In the genomic region with DNA sequence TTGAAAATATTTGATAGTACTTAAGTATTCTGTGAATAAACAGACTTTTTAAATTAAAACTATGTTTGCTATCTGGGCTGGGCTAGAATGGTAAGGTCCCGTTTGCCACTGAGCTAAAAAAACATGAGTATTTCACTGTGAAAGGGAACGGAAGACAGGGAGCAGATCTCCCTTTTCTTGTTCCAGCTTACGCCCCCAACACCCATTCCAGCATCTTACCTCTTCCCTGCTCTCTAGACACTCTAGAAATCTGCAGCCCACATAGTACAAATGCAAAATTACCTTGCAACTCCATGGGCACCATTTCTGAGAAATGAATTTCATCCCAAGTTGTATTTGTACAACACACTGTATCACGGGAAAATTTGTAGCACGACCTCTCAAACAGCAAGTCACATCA, we compare ENCODE assay signal across 30 mouse cellular contexts. TPM values are rescaled to one million over a fixed set of nuclear protein-coding genes. Genes with fewer than 3 reads are reported as not detected.
"Had no signal": no experiment of that assay in that cellular context is flagged by ENCODE, and none has a peak within 500 bp of the region (broad histone marks: within the 10 kb centered on the region; RNA-seq: fewer than 3 reads in every experiment).

No protein-coding gene starts in this region.

- H3K9me3 ChIP-seq: embryonic facial prominence, embryonic 10.5 days; embryonic facial prominence, embryonic 12.5 days; embryonic facial prominence, embryonic 13.5 days; embryonic facial prominence, embryonic 15.5 days; forebrain, embryonic 10.5 days; forebrain, embryonic 12.5 days; forebrain, embryonic 13.5 days; forebrain, embryonic 15.5 days had no signal

- H3K36me3 ChIP-seq: embryonic facial prominence, embryonic 10.5 days; embryonic facial prominence, embryonic 12.5 days; embryonic facial prominence, embryonic 13.5 days; embryonic facial prominence, embryonic 15.5 days; forebrain, embryonic 10.5 days; forebrain, embryonic 12.5 days; forebrain, embryonic 15.5 days had no signal

- H3K4me3 ChIP-seq: embryonic facial prominence, embryonic 10.5 days; embryonic facial prominence, embryonic 12.5 days; embryonic facial prominence, embryonic 13.5 days; embryonic facial prominence, embryonic 15.5 days; erythroblast, embryonic 14.5 days; forebrain, embryonic 10.5 days; forebrain, embryonic 12.5 days; forebrain, embryonic 13.5 days; forebrain, embryonic 15.5 days; gastrocnemius, adult 2 months; heart, adult 2 months had no signal

- H3K27ac ChIP-seq: embryonic facial prominence, embryonic 10.5 days; embryonic facial prominence, embryonic 12.5 days; embryonic facial prominence, embryonic 13.5 days; embryonic facial prominence, embryonic 15.5 days; forebrain, embryonic 10.5 days; forebrain, embryonic 12.5 days; forebrain, embryonic 13.5 days; forebrain, embryonic 15.5 days; gastrocnemius, adult 2 months; heart, adult 2 months had no signal

- DNase-seq: cerebellum, adult 2 months; cerebellum, adult 8-10 months; cerebellum, adult 9-10 months; cerebellum, adult 9-11 months; cerebellum, postnatal 10 days; cerebellum, postnatal 14 days; cerebellum, postnatal 25 days; cerebellum, postnatal 36 days; embryo, embryonic 11 days; forebrain, postnatal 0 days; gastrocnemius, adult 2 months; gastrocnemius, postnatal 10 days; gastrocnemius, postnatal 14 days; gastrocnemius, postnatal 25 days; gastrocnemius, postnatal 36 days; heart, adult 18-20 months; heart, adult 2 months had no signal

- H3K4me1 ChIP-seq: embryonic facial prominence, embryonic 10.5 days; embryonic facial prominence, embryonic 12.5 days; embryonic facial prominence, embryonic 13.5 days; embryonic facial prominence, embryonic 15.5 days; forebrain, embryonic 10.5 days; forebrain, embryonic 12.5 days; forebrain, embryonic 13.5 days; forebrain, embryonic 15.5 days had no signal

- ATAC-seq: forebrain, embryonic 13.5 days; forebrain, embryonic 14.5 days; forebrain, embryonic 15.5 days; forebrain, embryonic 16.5 days; forebrain, postnatal 0 days had no signal

- H3K27me3 ChIP-seq: embryonic facial prominence, embryonic 12.5 days; embryonic facial prominence, embryonic 13.5 days; embryonic facial prominence, embryonic 15.5 days; forebrain, embryonic 12.5 days; forebrain, embryonic 13.5 days; forebrain, embryonic 15.5 days had no signal

RNA-seq across cellular contexts. Expression of gene Hecw2, which starts 49.9 kb away (rescaled TPM):
- total RNA-seq: common myeloid progenitor, adult 5-6 weeks; granulocyte monocyte progenitor cell, adult 5-6 weeks had no signal
- polyA plus RNA-seq: erythroblast, embryonic 14.5 days had no signal
